Mouse (Mus musculus): ENCODE measurements at regions not wholly inside any gene's neighbourhood (a gene's known extent, or its start where the extent isn't known, plus 50 kb on each side); places are given as distances from the start of the nearest gene placed in this dataset.

GRCm38 (mm10) chr12:79944714-79945493 is 167.9 kb downstream of the Zfp36l1 start:
- H3K9me3 ChIP-seq, result no peaks in the 10 kb centered on the region
- 27% methylated on average over 6 of the region's 6 CpGs for WGBS
- no peaks in the 10 kb centered on the region for H3K36me3 ChIP-seq
- ATAC-seq (ENCODE audit: low read depth), result peak; percentile 62; the same call in 1 of the 2 replicates
- no peak overlapping the region for H3K4me2 ChIP-seq
- H3K9ac ChIP-seq, result no peak overlapping the region
- peak overlapping the region; percentile 70 for H3K27ac ChIP-seq (replicated peaks)
- H3K4me3 ChIP-seq, result no peak overlapping the region
- H3K4me1 ChIP-seq (replicated peaks), result peaks cover 36% of the 10 kb centered on the region
- no peaks in the 10 kb centered on the region for H3K27me3 ChIP-seq

DNA sequence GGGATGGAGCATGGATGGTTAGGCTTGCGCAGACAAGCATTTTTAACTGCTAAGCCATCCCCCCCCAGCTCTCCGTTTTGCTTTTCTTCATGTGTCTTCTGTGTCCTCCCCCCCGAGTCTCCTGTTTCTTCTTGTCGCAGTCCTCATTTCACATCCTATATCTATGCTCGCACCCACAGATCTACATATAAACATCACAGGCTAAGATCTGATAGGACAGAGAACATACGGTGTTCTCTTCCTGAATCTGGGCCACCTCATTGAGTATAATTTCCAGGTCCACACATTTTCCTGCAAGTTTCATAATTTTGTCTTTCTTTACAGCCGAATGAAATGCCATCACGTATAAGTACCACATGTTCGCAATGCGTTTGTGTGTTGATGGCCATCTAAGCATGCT is 168.7 kb downstream of the Zfp36l1 start:
- Histone ChIP-seq H3K9me3 (no peaks in the 10 kb centered on the region), H3K36me3 (no peaks in the 10 kb centered on the region), H3K4me2 (no peak overlapping the region), H3K4me3 (no peak overlapping the region), H3K27ac (replicated peaks) (peak overlapping the region; percentile 70), H3K9ac (no peak overlapping the region), H3K27me3 (no peaks in the 10 kb centered on the region), H3K4me1 (replicated peaks) (peaks cover 31% of the 10 kb centered on the region)
- WGBS, result 85% methylated on average over 10 of the region's 10 CpGs
- no peak for ATAC-seq (ENCODE audit: low read depth)

DNA sequence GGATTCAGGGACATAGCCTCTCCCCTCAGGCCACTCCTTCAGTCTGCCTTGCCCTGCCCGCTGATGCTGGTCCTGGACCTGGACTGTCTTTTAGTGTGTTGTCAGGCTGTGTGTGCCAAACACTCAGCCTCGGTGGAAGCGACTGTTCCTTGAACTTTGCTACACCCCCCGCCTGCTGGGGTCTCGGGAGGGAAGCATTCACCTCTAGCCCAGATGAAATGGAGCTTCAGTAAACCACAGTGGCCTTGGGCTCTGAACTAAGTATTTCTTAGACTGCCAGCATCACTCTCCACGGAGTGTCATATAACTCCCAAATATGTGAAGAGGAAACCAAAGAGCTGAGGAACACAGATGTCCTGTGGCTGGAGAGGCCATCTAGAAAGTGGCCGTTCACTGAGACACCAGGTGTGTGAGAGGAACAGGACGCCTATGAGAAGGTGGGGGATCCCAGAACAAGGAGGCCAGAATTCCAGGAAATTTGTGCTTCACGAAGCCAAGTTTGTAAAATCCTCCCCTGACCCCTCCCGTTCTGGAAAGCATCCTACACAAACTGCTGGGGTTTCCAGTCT is 170.2 kb downstream of the Zfp36l1 start:
- Histone ChIP-seq H3K36me3 (no peaks in the 10 kb centered on the region), H3K4me1 (replicated peaks) (peaks cover 25% of the 10 kb centered on the region), H3K27me3 (no peaks in the 10 kb centered on the region), H3K4me2 (no peak overlapping the region), H3K9ac (no peak overlapping the region), H3K9me3 (no peaks in the 10 kb centered on the region), H3K27ac (replicated peaks) (no peak overlapping the region), H3K4me3 (no peak overlapping the region)
- no peak for ATAC-seq (ENCODE audit: low read depth)
- WGBS, result 51% methylated on average over 10 of the region's 10 CpGs

DNA sequence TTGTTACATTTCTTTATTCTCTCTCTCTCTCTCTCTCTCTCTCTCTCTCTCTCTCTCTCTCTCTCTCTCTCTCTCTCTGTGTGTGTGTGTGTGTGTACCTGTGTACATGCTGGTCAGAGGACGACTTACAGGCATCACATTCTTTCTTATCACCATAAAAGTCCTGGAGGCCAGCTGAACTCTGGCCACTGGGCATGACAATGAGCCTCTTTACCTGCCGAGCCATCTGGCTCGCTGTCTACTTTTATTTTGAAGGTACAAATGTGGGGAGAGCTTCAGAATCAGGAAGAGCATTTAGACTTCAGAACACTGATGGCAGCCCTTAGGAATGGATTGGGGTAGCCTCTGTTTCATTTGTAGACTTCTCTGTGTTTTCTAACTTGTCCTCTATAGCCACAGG is 171.0 kb downstream of the Zfp36l1 start:
- H3K27me3 ChIP-seq, result no peaks in the 10 kb centered on the region
- H3K9me3 ChIP-seq, result no peaks in the 10 kb centered on the region
- H3K27ac ChIP-seq (replicated peaks), result no peak overlapping the region
- no peak overlapping the region for H3K4me2 ChIP-seq
- 48% methylated on average over 3 of the region's 3 CpGs for WGBS
- no peak for ATAC-seq (ENCODE audit: low read depth)
- peaks cover 33% of the 10 kb centered on the region for H3K4me1 ChIP-seq (replicated peaks)
- no peak overlapping the region for H3K9ac ChIP-seq
- H3K4me3 ChIP-seq, result no peak overlapping the region
- H3K36me3 ChIP-seq, result no peaks in the 10 kb centered on the region

- H3K4me1 ChIP-seq (replicated peaks), result peaks cover 25% of the 10 kb centered on the region
- no peak overlapping the region for H3K27ac ChIP-seq (replicated peaks)
- no peaks in the 10 kb centered on the region for H3K27me3 ChIP-seq
- no peaks in the 10 kb centered on the region for H3K9me3 ChIP-seq
- ATAC-seq (ENCODE audit: low read depth), result no peak
- no peak overlapping the region for H3K9ac ChIP-seq
- no peaks in the 10 kb centered on the region for H3K36me3 ChIP-seq
- 87% methylated on average over 9 of the region's 9 CpGs for WGBS
- no peak overlapping the region for H3K4me2 ChIP-seq
- H3K4me3 ChIP-seq, result no peak overlapping the region
These were observed 173.4 kb downstream of the Zfp36l1 start for GRCm38 (mm10) chr12:79939436-79939835.

GRCm38 (mm10) chr12:79937876-79938275 is 174.9 kb downstream of the Zfp36l1 start:
- Histone ChIP-seq H3K36me3 (no peaks in the 10 kb centered on the region), H3K27me3 (no peaks in the 10 kb centered on the region), H3K9me3 (no peaks in the 10 kb centered on the region), H3K9ac (no peak overlapping the region), H3K27ac (replicated peaks) (peak overlapping the region; percentile 81; the same call in 1 of the 2 replicates), H3K4me3 (no peak overlapping the region), H3K4me1 (replicated peaks) (peaks cover 24% of the 10 kb centered on the region), H3K4me2 (no peak overlapping the region)
- 92% methylated on average over 4 of the region's 4 CpGs for WGBS
- no peak for ATAC-seq (ENCODE audit: low read depth)

- Histone ChIP-seq H3K9me3 (no peaks in the 10 kb centered on the region), H3K4me2 (no peak overlapping the region), H3K36me3 (no peaks in the 10 kb centered on the region), H3K27ac (replicated peaks) (peak overlapping the region; percentile 81), H3K4me1 (replicated peaks) (peaks cover 28% of the 10 kb centered on the region), H3K27me3 (no peaks in the 10 kb centered on the region), H3K9ac (no peak overlapping the region), H3K4me3 (no peak overlapping the region)
- ATAC-seq (ENCODE audit: low read depth), result peak; percentile 69
- WGBS, result 4% methylated on average over 5 of the region's 5 CpGs
These were observed 176.1 kb downstream of the Zfp36l1 start for GRCm38 (mm10) chr12:79936698-79937097.

GRCm38 (mm10) chr12:79934091-79934490 is 178.7 kb downstream of the Zfp36l1 start:
- H3K27ac ChIP-seq (replicated peaks), result no peak overlapping the region
- H3K4me1 ChIP-seq (replicated peaks), result peaks cover 44% of the 10 kb centered on the region
- ATAC-seq (ENCODE audit: low read depth), result no peak
- 44% methylated on average over 7 of the region's 7 CpGs for WGBS
- H3K27me3 ChIP-seq, result no peaks in the 10 kb centered on the region
- H3K4me3 ChIP-seq, result no peak overlapping the region
- H3K9me3 ChIP-seq, result no peaks in the 10 kb centered on the region
- H3K36me3 ChIP-seq, result no peaks in the 10 kb centered on the region
- no peak overlapping the region for H3K9ac ChIP-seq
- no peak overlapping the region for H3K4me2 ChIP-seq

DNA sequence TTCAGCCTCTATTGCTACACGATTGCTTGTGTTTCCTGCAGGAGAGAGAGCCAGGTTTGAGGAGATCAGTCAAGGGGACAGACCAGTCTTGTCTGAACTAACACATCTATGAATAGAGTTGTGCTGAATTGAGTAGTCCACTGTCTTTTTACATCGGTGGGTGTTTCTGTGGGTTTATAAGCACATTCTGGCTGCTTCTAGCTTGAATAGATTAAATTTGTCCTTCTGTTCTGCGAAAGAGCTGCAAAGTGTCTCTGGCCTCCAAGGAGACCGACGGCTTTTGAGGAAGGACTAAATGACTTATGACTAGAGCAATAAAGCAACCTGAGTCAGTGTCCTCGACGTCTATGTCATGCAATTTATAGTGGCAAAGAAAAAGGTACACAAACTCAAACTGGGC is 179.9 kb downstream of the Zfp36l1 start:
- WGBS, result 35% methylated on average over 7 of the region's 7 CpGs
- Histone ChIP-seq H3K27me3 (no peaks in the 10 kb centered on the region), H3K4me3 (no peak overlapping the region), H3K27ac (replicated peaks) (no peak overlapping the region), H3K9me3 (no peaks in the 10 kb centered on the region), H3K4me2 (no peak overlapping the region), H3K9ac (no peak overlapping the region), H3K4me1 (replicated peaks) (peaks cover 56% of the 10 kb centered on the region), H3K36me3 (no peaks in the 10 kb centered on the region)
- no peak for ATAC-seq (ENCODE audit: low read depth)

DNA sequence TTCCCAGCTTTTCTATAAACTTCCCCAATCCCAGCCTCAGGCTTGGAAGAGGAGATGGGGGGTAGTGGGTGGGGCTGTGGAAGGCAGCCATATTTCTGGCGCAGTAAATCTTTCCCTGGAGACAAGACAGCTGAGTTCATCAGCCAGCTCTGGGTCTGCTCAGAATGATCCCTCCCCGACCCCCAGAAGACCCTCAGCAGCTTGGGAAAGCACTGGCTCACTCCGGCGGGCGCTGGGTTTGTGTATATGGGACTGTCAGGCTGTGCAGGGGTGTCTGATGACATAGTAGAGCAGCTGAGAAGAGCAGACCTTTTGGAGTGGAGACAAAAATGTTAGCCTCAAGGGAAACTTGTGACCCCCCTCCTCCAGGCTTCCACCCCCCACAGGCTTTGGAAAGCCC is 181.4 kb downstream of the Zfp36l1 start:
- H3K4me2 ChIP-seq, result no peak overlapping the region
- ATAC-seq (ENCODE audit: low read depth), result no peak; the same call in 1 of the 2 replicates
- WGBS, result 38% methylated on average over 5 of the region's 5 CpGs

GRCm38 (mm10) chr12:79929846-79930245 is 183.0 kb downstream of the Zfp36l1 start:
- no peak overlapping the region for H3K4me3 ChIP-seq
- H3K4me1 ChIP-seq (replicated peaks), result peaks cover 71% of the 10 kb centered on the region
- 78% methylated on average over 6 of the region's 6 CpGs for WGBS
- no peak for ATAC-seq (ENCODE audit: low read depth)
- no peaks in the 10 kb centered on the region for H3K9me3 ChIP-seq
- no peak overlapping the region for H3K4me2 ChIP-seq
- H3K27ac ChIP-seq (replicated peaks), result peak overlapping the region; percentile 95; the same call in 1 of the 2 replicates
- H3K27me3 ChIP-seq, result no peaks in the 10 kb centered on the region
- H3K9ac ChIP-seq, result no peak overlapping the region
- H3K36me3 ChIP-seq, result no peaks in the 10 kb centered on the region

More for the DNA sequence above, 181.4 kb downstream of the Zfp36l1 start:
- Histone ChIP-seq H3K9ac (no peak overlapping the region), H3K4me1 (replicated peaks) (peaks cover 60% of the 10 kb centered on the region), H3K9me3 (no peaks in the 10 kb centered on the region), H3K27ac (replicated peaks) (no peak overlapping the region), H3K4me3 (no peak overlapping the region), H3K27me3 (no peaks in the 10 kb centered on the region), H3K36me3 (no peaks in the 10 kb centered on the region)

GRCm38 (mm10) chr12:79928739-79929380 is 184.0 kb downstream of the Zfp36l1 start:
- H3K4me2 ChIP-seq, result no peak overlapping the region
- no peak overlapping the region for H3K4me3 ChIP-seq
- H3K9ac ChIP-seq, result no peak overlapping the region
- ATAC-seq (ENCODE audit: low read depth), result no peak
- 38% methylated on average over 6 of the region's 6 CpGs for WGBS
- no peaks in the 10 kb centered on the region for H3K9me3 ChIP-seq
- no peaks in the 10 kb centered on the region for H3K27me3 ChIP-seq
- peaks cover 79% of the 10 kb centered on the region for H3K4me1 ChIP-seq (replicated peaks)
- H3K36me3 ChIP-seq, result no peaks in the 10 kb centered on the region
- H3K27ac ChIP-seq (replicated peaks), result peak overlapping the region; percentile 95

All from neural tube, embryonic 13.5 days (tissue).